Mouse (Mus musculus): Measurements from ENCODE around the gene Hsd17b13.

- TF ChIP-seq CTCF (IDR thresholded peaks at IDR 0.05; ENCODE audit: control insufficient read depth, insufficient read depth, insufficient replicate concordance, low read depth, low read length) (peak; percentile 62; the same call in 1 of the 2 replicates), POLR2A (IDR thresholded peaks at IDR 0.05; ENCODE audit: control insufficient read depth, low read depth, low read length) (no peak)
Measured at GRCm38 (mm10) chr5:103936906-103937589, 40.2 kb downstream of the Hsd17b13 start.

Data from testis, adult 2 months (tissue).